Mouse (Mus musculus): ENCODE measurements at regions not wholly inside any gene's neighbourhood (a gene's known extent, or its start where the extent isn't known, plus 50 kb on each side); places are given as distances from the start of the nearest gene placed in this dataset.
A peak's percentile ranks its signal among the peaks of the same experiment; 100 is the strongest.

GRCm38 (mm10) chr17:45889051-45889450 is 143.1 kb downstream of the Vegfa start:
- DNase-seq (ENCODE audit: low read depth): no peak

- DNase-seq (ENCODE audit: low read depth): no peak
These were observed 145.6 kb downstream of the Vegfa start for GRCm38 (mm10) chr17:45886420-45887049.

- no peak for DNase-seq (ENCODE audit: low read depth)
These were observed 146.5 kb downstream of the Vegfa start for GRCm38 (mm10) chr17:45885461-45886336.

- no peak for DNase-seq (ENCODE audit: low read depth)
These were observed 148.0 kb downstream of the Vegfa start for GRCm38 (mm10) chr17:45884021-45884722.

GRCm38 (mm10) chr17:45882682-45883081 is 149.0 kb upstream of the 1600014C23Rik start:
- no peak for DNase-seq (ENCODE audit: low read depth)

- no peak for DNase-seq (ENCODE audit: low read depth)
These were observed 147.6 kb upstream of the 1600014C23Rik start for GRCm38 (mm10) chr17:45881284-45881683.

GRCm38 (mm10) chr17:45880761-45881160 is 147.1 kb upstream of the 1600014C23Rik start:
- no peak for DNase-seq (ENCODE audit: low read depth)

- DNase-seq (ENCODE audit: low read depth): no peak
These were observed 146.0 kb upstream of the 1600014C23Rik start for GRCm38 (mm10) chr17:45879478-45880250.

- DNase-seq (ENCODE audit: low read depth): peak; percentile 14
These were observed 144.8 kb upstream of the 1600014C23Rik start for GRCm38 (mm10) chr17:45878394-45878793.

GRCm38 (mm10) chr17:45875325-45875724 is 141.7 kb upstream of the 1600014C23Rik start:
- DNase-seq (ENCODE audit: low read depth): no peak

- DNase-seq (ENCODE audit: low read depth): no peak
These were observed 140.4 kb upstream of the 1600014C23Rik start for GRCm38 (mm10) chr17:45873996-45874395.

GRCm38 (mm10) chr17:45873200-45873955 is 139.7 kb upstream of the 1600014C23Rik start:
- DNase-seq (ENCODE audit: low read depth): no peak

GRCm38 (mm10) chr17:45871666-45872653 is 138.3 kb upstream of the 1600014C23Rik start:
- peak; percentile 32 for DNase-seq (ENCODE audit: low read depth)

GRCm38 (mm10) chr17:45871067-45871466 is 137.4 kb upstream of the 1600014C23Rik start:
- no peak for DNase-seq (ENCODE audit: low read depth)

- no peak for DNase-seq (ENCODE audit: low read depth)
These were observed 135.6 kb upstream of the 1600014C23Rik start for GRCm38 (mm10) chr17:45869014-45869968.

GRCm38 (mm10) chr17:45868539-45868938 is 134.9 kb upstream of the 1600014C23Rik start:
- no peak for DNase-seq (ENCODE audit: low read depth)

GRCm38 (mm10) chr17:45867727-45868126 is 134.1 kb upstream of the 1600014C23Rik start:
- no peak for DNase-seq (ENCODE audit: low read depth)

- DNase-seq (ENCODE audit: low read depth): peak; percentile 51
These were observed 133.4 kb upstream of the 1600014C23Rik start for GRCm38 (mm10) chr17:45866876-45867652.
